Mouse (Mus musculus) brain, embryonic 14.5 days (tissue): ENCODE data around the gene Adamts16.

Experiments
- CTCF ChIP-seq: fragments of 200-500 bp; IDR thresholded peaks from 2 replicates; pipeline ENCODE4 v1.5.1; 2012; ENCODE audit warnings: inconsistent platforms, mild to moderate bottlenecking, moderate library complexity, borderline replicate concordance; ENCODE audit not compliant: insufficient read depth, insufficient read length; ENCODE audit errors: extremely low read depth
- POLR2A ChIP-seq: fragments of 200-500 bp; IDR thresholded peaks from 2 replicates; pipeline ENCODE4 v1.6.1; 2012; ENCODE audit warnings: mild to moderate bottlenecking, inconsistent platforms, borderline replicate concordance; ENCODE audit not compliant: poor library complexity, insufficient read depth, insufficient read length, severe bottlenecking; ENCODE audit errors: extremely low read depth

DNA sequence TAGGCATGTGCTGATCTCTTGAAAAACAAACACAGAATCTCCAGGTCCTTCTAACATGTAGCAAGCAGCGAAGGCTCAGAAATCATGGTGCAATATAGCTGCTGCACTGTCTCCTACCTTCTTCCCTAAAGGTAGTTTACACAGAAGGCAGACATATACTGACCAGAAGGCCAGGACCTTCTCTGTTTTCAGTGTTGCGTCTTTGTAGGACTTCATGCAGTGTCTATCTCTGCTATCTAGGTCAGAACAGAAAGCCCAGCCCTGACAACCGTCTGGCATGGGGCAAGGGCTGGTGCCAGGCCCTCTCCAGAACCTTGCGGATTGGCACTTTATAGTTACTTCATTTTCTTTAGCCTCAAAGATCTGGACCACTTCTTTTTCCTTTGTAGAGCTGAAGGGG lies 98.9 kb downstream of the Adamts16 start:
- TF ChIP-seq POLR2A (no peak), CTCF (no peak)
